Mouse (Mus musculus) liver, postnatal 0 days (tissue): Measurements from ENCODE around the gene Olfr452. TPM values are rescaled to one million over a fixed set of nuclear protein-coding genes. Genes with fewer than 3 reads are reported as not detected.

Experiments
- ATAC-seq: fragments of 200-750 bp; cut with Nextera tagmentation; 2 replicates; pipeline ENCODE4 v1.8.0; 2017; ENCODE audit warnings: mild to moderate bottlenecking, moderate library complexity
- DNase-seq: peaks from one replicate; pipeline ENCODE4 v3.0.0-alpha.2; 2016
- H3K27ac ChIP-seq: fragments of 300-500 bp; sonication (generic); 2 replicates; pipeline ENCODE4 v1.5.1; 2014; ENCODE audit warnings: antibody characterized with exemption, moderate library complexity, mild to moderate bottlenecking, low read depth
- H3K27me3 ChIP-seq: fragments of 300-500 bp; sonication (generic); 2 replicates; pipeline ENCODE4 v1.6.1; 2014; ENCODE audit warnings: low read length, control low read depth, mixed read lengths; ENCODE audit not compliant: insufficient read depth
- H3K36me3 ChIP-seq: fragments of 300-500 bp; sonication (generic); replicated peaks from 2 replicates; pipeline ENCODE4 v1.6.1; 2014; ENCODE audit warnings: mild to moderate bottlenecking, control low read depth, low read length, moderate library complexity, mixed read lengths; ENCODE audit not compliant: insufficient read depth
- H3K4me1 ChIP-seq: fragments of 300-500 bp; sonication (generic); 2 replicates; pipeline ENCODE4 v1.6.1; 2014; ENCODE audit warnings: antibody characterized with exemption, mild to moderate bottlenecking, control low read depth; ENCODE audit not compliant: insufficient read depth
- H3K4me2 ChIP-seq: fragments of 300-500 bp; sonication (generic); 2 replicates; pipeline ENCODE4 v1.6.1; 2014; ENCODE audit warnings: low read depth, mild to moderate bottlenecking, low read length, moderate library complexity, mixed read lengths
- H3K4me3 ChIP-seq: fragments of 300-500 bp; sonication (generic); 2 replicates; pipeline ENCODE4 v1.5.1; 2014; ENCODE audit warnings: low read depth, low read length
- H3K9ac ChIP-seq: fragments of 300-500 bp; sonication (generic); replicated peaks from 2 replicates; pipeline ENCODE4 v1.6.1; 2014; ENCODE audit warnings: mild to moderate bottlenecking, moderate library complexity
- H3K9me3 ChIP-seq: fragments of 300-500 bp; sonication (generic); 2 replicates; pipeline ENCODE4 v1.6.1; 2016; ENCODE audit warnings: mild to moderate bottlenecking, control low read depth, low read length, mixed read lengths
- CTCF ChIP-seq: sonication (generic); IDR thresholded peaks from 2 replicates; pipeline ENCODE4 v1.5.1; 2016; ENCODE audit warnings: antibody characterized with exemption, low read depth
- EP300 ChIP-seq: IDR thresholded peaks from 2 replicates; pipeline ENCODE4 v1.6.1; 2016; ENCODE audit warnings: antibody characterized with exemption, low read depth, mild to moderate bottlenecking
- WGBS: fragments of 180-500 bp; shearing (Covaris S2); extraction: QIAGEN DNeasy Blood & Tissue Kit; methylation state at CpG from one replicate; pipeline ENCODE4 v1.1.7; 2014; ENCODE audit not compliant: insufficient replicate concordance; 5-methylcytosine and 5-hydroxymethylcytosine counted together
- polyA plus RNA-seq: library from polyadenylated mRNA; unstranded; fragments of >200 nt; fragmentation: Nextera tagmentation; extraction: Ambion mirVana; gene quantifications from 2 replicates; pipeline ENCODE4 v1.2.1, GENCODE M21; 2015

Olfr452 gene
- not detected in 2 replicates for polyA plus RNA-seq

DNA sequence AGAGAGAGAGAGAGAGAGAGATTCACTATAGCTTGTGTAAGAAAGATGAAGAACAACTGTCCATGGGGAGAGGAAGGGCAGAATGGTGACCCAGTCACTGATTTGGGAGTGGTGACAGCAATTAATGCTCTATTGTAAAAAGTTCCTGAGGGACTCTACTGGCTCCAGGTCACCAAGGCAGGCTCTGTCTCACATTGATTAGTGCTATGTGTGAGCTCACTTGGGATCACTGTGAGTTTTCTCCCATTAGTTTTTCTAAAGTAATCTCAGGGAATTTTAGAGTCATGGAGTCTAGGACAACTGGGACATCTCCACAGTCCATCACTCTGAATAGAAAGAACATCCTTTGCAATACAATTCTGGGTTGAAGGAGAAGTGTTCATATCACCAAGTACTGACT, at the start of gene Olfr452:
Gene Olfr452, plus strand, starts transcription at position 301 of the 400 bp plus-strand sequence.
- no peaks in the 10 kb centered on the region for H3K4me1 ChIP-seq
- TF ChIP-seq CTCF, result no peak
- TF ChIP-seq EP300, result no peak
- no peak for ATAC-seq

DNA sequence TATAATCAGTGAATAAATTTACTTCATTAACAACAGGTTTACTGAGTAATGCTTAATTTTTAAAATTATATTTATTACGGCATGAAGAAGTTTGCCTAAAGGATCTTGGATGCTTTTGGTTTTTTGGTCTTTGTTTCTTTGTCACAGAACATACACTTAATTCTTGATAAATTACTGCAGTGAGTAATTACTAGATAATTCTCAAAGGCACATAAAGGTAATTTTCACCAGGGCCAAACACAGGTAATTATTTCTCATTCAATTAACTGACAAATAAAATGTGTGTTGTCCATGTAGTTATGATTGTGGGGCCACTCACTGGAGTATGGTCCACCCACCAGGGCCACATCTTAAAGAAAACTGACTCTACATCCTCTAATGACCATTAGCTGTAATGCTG, 45.8 kb upstream of the Olfr452 start, which contains the start of gene Olfr453:
Gene Olfr453, plus strand, starts transcription at position 301 of the 400 bp plus-strand sequence.
- TF ChIP-seq CTCF (no peak), EP300 (no peak)
- Histone ChIP-seq H3K9ac (no peak within 1 kb of the TSS), H3K4me3 (no peak within 1 kb of the TSS), H3K4me2 (no peak within 1 kb of the TSS), H3K9me3 (no peaks in the 10 kb centered on the region), H3K27ac (no peak within 1 kb of the TSS), H3K27me3 (no peaks in the 10 kb centered on the region), H3K36me3 (no peaks in the 10 kb centered on the region), H3K4me1 (no peaks in the 10 kb centered on the region)
- no peak for ATAC-seq
- DNase-seq, result no peak
- WGBS, result 83% methylated on average over 1 of the region's 1 CpGs

More for the DNA sequence above, at the start of gene Olfr452:
- Histone ChIP-seq H3K27ac (no peak within 1 kb of the TSS), H3K4me2 (no peak within 1 kb of the TSS), H3K4me3 (no peak within 1 kb of the TSS), H3K27me3 (no peaks in the 10 kb centered on the region), H3K9ac (no peak within 1 kb of the TSS), H3K36me3 (no peaks in the 10 kb centered on the region), H3K9me3 (no peaks in the 10 kb centered on the region)
- DNase-seq, result no peak

DNA sequence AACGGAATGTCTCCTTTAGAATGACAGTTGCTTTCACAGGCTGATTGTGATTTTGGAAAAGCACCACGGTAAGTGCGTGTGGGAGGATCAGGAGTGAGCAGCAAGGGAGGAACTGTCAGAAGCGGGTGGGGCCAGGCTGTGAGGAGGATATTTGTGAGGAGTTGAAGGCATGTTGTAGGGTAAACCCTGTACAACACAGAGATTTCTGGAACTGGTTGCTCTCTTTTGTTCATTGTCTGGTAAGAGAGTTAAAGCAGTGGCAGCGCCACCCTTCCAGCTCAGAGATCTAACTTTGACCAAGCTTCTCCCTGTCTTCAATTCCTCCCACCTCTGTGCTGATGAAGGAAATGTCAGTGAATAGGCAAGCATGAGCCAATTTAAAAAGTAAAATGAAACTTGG, 42.6 kb upstream of the Olfr452 start:
- no peak for ATAC-seq
- H3K9me3 ChIP-seq, result no peaks in the 10 kb centered on the region

DNA sequence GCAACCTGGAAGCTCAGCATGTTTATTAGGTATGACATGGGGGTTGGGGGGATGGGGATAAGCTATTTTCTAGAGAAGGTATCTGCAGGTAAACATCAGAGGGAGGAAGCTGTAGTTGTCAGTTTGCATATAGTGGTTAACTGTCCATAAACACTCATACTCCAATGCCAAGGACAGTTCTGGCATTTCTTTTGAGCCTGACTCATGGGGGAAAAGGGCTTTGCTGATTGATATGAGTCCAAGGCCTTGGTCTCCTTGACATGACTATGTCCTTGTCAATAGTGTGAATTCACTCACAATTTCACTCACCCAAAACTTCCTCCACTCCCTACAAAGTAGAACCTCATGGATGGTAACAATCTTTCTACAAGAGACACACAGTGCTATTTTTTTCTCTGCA, 37.0 kb upstream of the Olfr452 start:
- Histone ChIP-seq H3K27ac (no peak overlapping the region), H3K9ac (no peak overlapping the region), H3K4me3 (no peak overlapping the region), H3K27me3 (no peaks in the 10 kb centered on the region), H3K4me2 (no peak overlapping the region), H3K4me1 (no peaks in the 10 kb centered on the region), H3K9me3 (no peaks in the 10 kb centered on the region), H3K36me3 (no peaks in the 10 kb centered on the region)
- TF ChIP-seq CTCF (no peak), EP300 (no peak)
- no peak for DNase-seq
- no peak for ATAC-seq

More for the DNA sequence above, 42.6 kb upstream of the Olfr452 start:
- H3K9ac ChIP-seq, result no peak overlapping the region
- no peak overlapping the region for H3K27ac ChIP-seq
- no peak for DNase-seq
- no peaks in the 10 kb centered on the region for H3K36me3 ChIP-seq
- H3K4me2 ChIP-seq, result no peak overlapping the region
- TF ChIP-seq CTCF, result no peak
- no peak for TF ChIP-seq EP300
- no peaks in the 10 kb centered on the region for H3K4me1 ChIP-seq
- 70% methylated on average over 5 of the region's 5 CpGs for WGBS
- no peak overlapping the region for H3K4me3 ChIP-seq
- H3K27me3 ChIP-seq, result no peaks in the 10 kb centered on the region

DNA sequence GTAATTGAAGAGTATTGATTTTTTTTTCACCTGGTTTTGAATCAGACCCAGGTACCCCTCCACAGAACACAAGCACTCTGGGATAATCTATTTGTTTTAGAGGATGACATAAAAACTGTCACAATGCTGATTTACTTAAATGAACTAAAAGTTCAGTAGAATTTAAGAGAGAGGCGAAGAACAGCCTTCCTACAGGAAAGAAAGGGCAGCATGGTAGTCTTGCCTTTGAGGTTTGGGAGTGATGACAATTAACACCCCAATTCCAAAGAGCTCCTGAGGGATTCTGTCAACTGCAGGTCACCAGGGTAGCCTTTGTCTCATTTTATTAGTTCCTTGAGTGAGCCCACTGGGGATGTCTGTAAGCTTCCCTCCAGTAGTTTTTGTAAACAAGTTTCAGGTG, 28.8 kb upstream of the Olfr452 start, which contains the start of gene Olfr38:
Gene Olfr38, plus strand, starts transcription at position 301 of the 400 bp plus-strand sequence.
- H3K4me3 ChIP-seq, result no peak within 1 kb of the TSS
- DNase-seq (no peak), ATAC-seq (no peak)
- no peak for TF ChIP-seq CTCF
- TF ChIP-seq EP300, result no peak
- no peaks in the 10 kb centered on the region for H3K36me3 ChIP-seq
- H3K9me3 ChIP-seq, result no peaks in the 10 kb centered on the region
- WGBS, result 62% methylated on average over 1 of the region's 1 CpGs
- no peaks in the 10 kb centered on the region for H3K27me3 ChIP-seq
- H3K4me1 ChIP-seq, result no peaks in the 10 kb centered on the region
- H3K9ac ChIP-seq, result no peak within 1 kb of the TSS
- H3K4me2 ChIP-seq, result no peak within 1 kb of the TSS
- no peak within 1 kb of the TSS for H3K27ac ChIP-seq

DNA sequence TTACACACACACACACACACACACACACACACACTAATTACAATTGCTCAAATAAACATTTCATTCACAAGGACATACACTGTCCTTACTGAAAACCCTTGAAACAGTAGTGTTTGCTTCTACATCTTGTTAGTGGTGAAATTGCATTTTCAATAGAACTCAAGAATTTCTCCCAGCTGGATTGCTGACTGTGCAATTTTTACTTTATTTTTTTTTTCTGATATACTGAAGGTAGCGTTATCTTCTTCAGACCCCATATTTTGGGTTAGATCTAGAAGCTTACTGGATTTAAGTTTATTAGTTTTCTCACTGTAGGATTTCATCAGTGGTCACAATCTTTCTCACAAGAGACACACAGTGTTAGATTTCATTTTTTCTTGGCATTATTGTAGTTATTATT, 7.8 kb upstream of the Olfr452 start:
- H3K9ac ChIP-seq, result no peak overlapping the region
- no peak overlapping the region for H3K27ac ChIP-seq
- H3K27me3 ChIP-seq, result no peaks in the 10 kb centered on the region
- H3K4me2 ChIP-seq, result no peak overlapping the region
- no peak for ATAC-seq
- H3K9me3 ChIP-seq, result no peaks in the 10 kb centered on the region; the same call in 1 of the 2 replicates
- DNase-seq, result no peak
- 66% methylated on average over 1 of the region's 1 CpGs for WGBS
- TF ChIP-seq CTCF (no peak), EP300 (no peak)
- no peak overlapping the region for H3K4me3 ChIP-seq
- H3K4me1 ChIP-seq, result no peaks in the 10 kb centered on the region
- H3K36me3 ChIP-seq, result no peaks in the 10 kb centered on the region

DNA sequence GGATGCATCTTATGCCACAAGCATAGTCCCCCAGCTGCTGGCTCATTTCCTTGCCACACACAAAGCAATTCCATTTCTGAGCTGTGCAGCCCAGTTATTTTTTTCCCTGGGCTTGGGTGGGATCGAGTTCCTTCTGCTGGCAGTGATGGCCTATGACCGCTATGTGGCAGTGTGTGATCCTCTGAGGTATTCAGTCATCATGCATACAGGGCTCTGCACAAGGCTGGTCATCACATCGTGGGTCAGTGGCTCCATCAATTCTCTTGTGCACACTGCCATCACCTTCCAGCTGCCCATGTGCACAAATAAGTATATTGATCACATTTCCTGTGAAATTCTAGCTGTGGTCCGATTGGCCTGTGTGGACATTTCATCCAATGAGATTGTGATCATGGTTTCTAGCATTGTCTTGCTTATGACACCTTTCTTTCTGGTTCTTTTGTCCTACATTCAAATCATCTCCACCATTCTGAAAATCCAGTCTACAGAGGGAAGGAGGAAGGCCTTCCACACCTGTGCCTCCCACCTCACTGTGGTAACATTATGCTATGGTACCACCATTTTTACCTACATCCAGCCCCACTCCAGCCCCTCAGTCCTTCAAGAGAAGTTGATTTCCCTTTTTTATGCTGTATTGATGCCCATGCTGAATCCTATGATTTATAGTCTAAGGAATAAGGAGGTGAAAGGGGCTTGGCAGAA, 5.5 kb downstream of the Olfr452 start:
- H3K9me3 ChIP-seq, result no peaks in the 10 kb centered on the region
- H3K4me3 ChIP-seq, result no peak overlapping the region
- H3K4me1 ChIP-seq, result no peaks in the 10 kb centered on the region
- no peaks in the 10 kb centered on the region for H3K36me3 ChIP-seq
- H3K27ac ChIP-seq, result no peak overlapping the region
- DNase-seq, result no peak
- H3K27me3 ChIP-seq, result no peaks in the 10 kb centered on the region
- ATAC-seq, result no peak
- H3K9ac ChIP-seq, result no peak overlapping the region
- H3K4me2 ChIP-seq, result no peak overlapping the region
- TF ChIP-seq CTCF (no peak), EP300 (no peak)
- WGBS, result 30% methylated on average over 4 of the region's 4 CpGs
